Comparison of ENCODE assay signal across 8 mouse cellular contexts in the genomic region with DNA sequence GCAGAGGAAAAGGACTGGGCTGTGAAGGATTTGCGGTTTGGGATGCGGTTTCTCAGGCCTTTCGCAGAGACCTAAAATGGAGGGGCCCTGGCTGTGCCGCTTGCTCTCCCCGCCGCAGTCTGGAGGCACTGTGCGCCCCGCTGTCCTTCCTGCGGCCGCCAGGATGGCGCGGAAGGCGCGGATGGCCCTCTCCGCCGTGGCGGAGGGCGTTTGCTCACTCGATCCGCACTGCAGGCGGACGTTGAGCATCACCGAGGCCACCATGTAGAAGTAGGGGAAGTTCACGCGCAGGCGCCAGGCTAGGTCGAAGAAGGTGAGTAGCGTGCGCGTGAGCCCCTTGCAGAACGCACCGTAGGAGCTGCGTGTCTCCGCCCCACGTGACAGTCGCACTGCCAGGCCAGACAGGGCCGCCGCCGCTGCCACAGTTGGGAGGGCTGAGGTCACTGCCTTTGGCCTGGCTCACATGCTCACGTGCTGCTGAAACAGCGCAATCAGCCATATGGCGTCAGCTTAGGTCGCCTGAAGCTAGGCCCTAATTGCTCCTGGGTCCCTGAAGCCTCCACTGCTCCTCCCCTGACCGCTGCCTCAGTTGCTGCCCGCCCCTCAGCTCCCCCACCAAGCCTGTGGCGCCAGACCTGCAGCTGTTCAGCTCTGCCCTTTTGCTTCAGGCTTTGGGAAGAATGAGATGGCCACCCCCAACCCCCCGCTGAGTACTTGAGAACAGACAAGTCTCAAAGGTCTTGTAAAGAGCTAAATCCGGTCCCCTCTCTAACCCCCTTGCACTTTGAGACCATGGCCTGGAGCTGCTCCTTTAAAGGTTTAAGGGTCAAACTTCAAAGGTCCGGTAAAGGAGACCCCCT. TPM values are rescaled to one million over a fixed set of nuclear protein-coding genes. Genes with fewer than 3 reads are reported as not detected.
A peak's percentile ranks its signal among the peaks of the same experiment; 100 is the strongest.
DNase-seq lines count a peak whose midpoint lies in the region; ATAC-seq lines count a peak whose summit lies in the region.

No protein-coding gene starts in this region.

- H3K27ac ChIP-seq in intestine, embryonic 15.5 days: no peak overlapping the region
- no peak overlapping the region for H3K27ac ChIP-seq in stomach, embryonic 15.5 days

- no peak overlapping the region for H3K9ac ChIP-seq in intestine, embryonic 15.5 days
- H3K9ac ChIP-seq in stomach, embryonic 15.5 days: no peak overlapping the region

- H3K9me3 ChIP-seq in intestine, embryonic 15.5 days: no peaks in the 10 kb centered on the region
- H3K9me3 ChIP-seq in megakaryocyte, embryonic 14.5 days: peaks cover 9% of the 10 kb centered on the region
- no peaks in the 10 kb centered on the region for H3K9me3 ChIP-seq in stomach, embryonic 15.5 days

- H3K4me3 ChIP-seq in intestine, embryonic 15.5 days (replicated peaks): peak overlapping the region; percentile 26
- H3K4me3 ChIP-seq in megakaryocyte, embryonic 14.5 days (replicated peaks): peak overlapping the region; percentile 53
- H3K4me3 ChIP-seq in stomach, embryonic 15.5 days (replicated peaks): peak overlapping the region; percentile 26

- no peaks in the 10 kb centered on the region for H3K4me1 ChIP-seq in intestine, embryonic 15.5 days (replicated peaks)
- H3K4me1 ChIP-seq in megakaryocyte, embryonic 14.5 days: no peaks in the 10 kb centered on the region
- no peaks in the 10 kb centered on the region for H3K4me1 ChIP-seq in stomach, embryonic 15.5 days

- H3K36me3 ChIP-seq in intestine, embryonic 15.5 days: no peaks in the 10 kb centered on the region
- H3K36me3 ChIP-seq in megakaryocyte, embryonic 14.5 days (replicated peaks; ENCODE audit: low read length): no peaks in the 10 kb centered on the region
- H3K36me3 ChIP-seq in stomach, embryonic 15.5 days: no peaks in the 10 kb centered on the region

- WGBS in intestine, embryonic 15.5 days: 27% methylated on average over 49 of the region's 49 CpGs
- WGBS in stomach, embryonic 15.5 days: 25% methylated on average over 49 of the region's 49 CpGs

- DNase-seq in adrenal gland, postnatal 10 days: peak; percentile 62
- peak; percentile 83 for DNase-seq in embryo, embryonic 10 days (ENCODE audit: low spot score)
- DNase-seq in left cerebral cortex, adult 9 months (ENCODE audit: low spot score in 2 of 2): peak; percentile 15 to 44
- no peak for DNase-seq in B cell, adult 2 months

- peak; percentile 79 for ATAC-seq in granulocyte monocyte progenitor cell, adult 5-6 weeks (replicated peaks; ENCODE audit: poor library complexity, severe bottlenecking)
- ATAC-seq in intestine, embryonic 15.5 days: peak; percentile 82
- ATAC-seq in stomach, embryonic 15.5 days (ENCODE audit: insufficient read depth, low FRiP score, low read depth): peak; percentile 53

- H3K27me3 ChIP-seq in intestine, embryonic 15.5 days (replicated peaks): no peaks in the 10 kb centered on the region
- H3K27me3 ChIP-seq in megakaryocyte, embryonic 14.5 days (replicated peaks): peaks cover 5% of the 10 kb centered on the region
- no peaks in the 10 kb centered on the region for H3K27me3 ChIP-seq in stomach, embryonic 15.5 days (replicated peaks)

- peak overlapping the region; percentile 65 for H3K4me2 ChIP-seq in intestine, embryonic 15.5 days (replicated peaks)
- H3K4me2 ChIP-seq in stomach, embryonic 15.5 days: peak overlapping the region; percentile 60

RNA-seq across cellular contexts. Expression of a gene that starts 8.1 kb away (rescaled TPM):
- not detected for total RNA-seq in adrenal gland, postnatal 10 days (2021)
- total RNA-seq in granulocyte monocyte progenitor cell, adult 5-6 weeks (2014; fragmentation: Nextera tagmentation): not detected in 2 replicates
- total RNA-seq in granulocyte monocyte progenitor cell, adult 5-6 weeks (2017): not detected in 2 replicates
- polyA plus RNA-seq in intestine, embryonic 15.5 days (2015; fragmentation: Nextera tagmentation; extraction: Ambion mirVana): 0.10 and 0.11 TPM in 2 replicates
- not detected in 2 replicates for polyA plus RNA-seq in megakaryocyte, embryonic 14.5 days (2012; ENCODE audit: insufficient read depth, low replicate concordance)
- not detected in 2 replicates for polyA plus RNA-seq in stomach, embryonic 15.5 days (2015; fragmentation: Nextera tagmentation; extraction: Ambion mirVana)

RNA-seq across cellular contexts. Expression of a gene that starts 41.1 kb away (rescaled TPM):
- total RNA-seq in adrenal gland, postnatal 10 days (2021): not detected
- not detected in 2 replicates for total RNA-seq in granulocyte monocyte progenitor cell, adult 5-6 weeks (2014; fragmentation: Nextera tagmentation)
- total RNA-seq in granulocyte monocyte progenitor cell, adult 5-6 weeks (2017): not detected in 2 replicates
- 0.11 TPM in 1 of 2 replicates, not detected in the other for polyA plus RNA-seq in intestine, embryonic 15.5 days (2015; fragmentation: Nextera tagmentation; extraction: Ambion mirVana)
- polyA plus RNA-seq in megakaryocyte, embryonic 14.5 days (2012; ENCODE audit: insufficient read depth, low replicate concordance): not detected in 2 replicates
- not detected in 2 replicates for polyA plus RNA-seq in stomach, embryonic 15.5 days (2015; fragmentation: Nextera tagmentation; extraction: Ambion mirVana)

RNA-seq across cellular contexts. Expression of a gene that starts 46.3 kb away (rescaled TPM):
- total RNA-seq in adrenal gland, postnatal 10 days (2021): 10 to 100 TPM; 87.7 to 93.6 TPM
- 14.0 and 17.1 TPM in 2 replicates for total RNA-seq in granulocyte monocyte progenitor cell, adult 5-6 weeks (2014; fragmentation: Nextera tagmentation)
- total RNA-seq in granulocyte monocyte progenitor cell, adult 5-6 weeks (2017): 2.8 and 3.4 TPM in 2 replicates
- polyA plus RNA-seq in intestine, embryonic 15.5 days (2015; fragmentation: Nextera tagmentation; extraction: Ambion mirVana): 46.8 and 47.3 TPM in 2 replicates
- polyA plus RNA-seq in megakaryocyte, embryonic 14.5 days (2012; ENCODE audit: insufficient read depth, low replicate concordance): 4.9 and 25.8 TPM in 2 replicates
- 48.5 and 58.4 TPM in 2 replicates for polyA plus RNA-seq in stomach, embryonic 15.5 days (2015; fragmentation: Nextera tagmentation; extraction: Ambion mirVana)

RNA-seq across cellular contexts. Expression of a gene that starts 59.6 kb away (rescaled TPM):
- total RNA-seq in adrenal gland, postnatal 10 days (2021): not detected
- not detected in 2 replicates for total RNA-seq in granulocyte monocyte progenitor cell, adult 5-6 weeks (2014; fragmentation: Nextera tagmentation)
- not detected in 2 replicates for total RNA-seq in granulocyte monocyte progenitor cell, adult 5-6 weeks (2017)
- polyA plus RNA-seq in intestine, embryonic 15.5 days (2015; fragmentation: Nextera tagmentation; extraction: Ambion mirVana): not detected in 2 replicates
- not detected in 2 replicates for polyA plus RNA-seq in megakaryocyte, embryonic 14.5 days (2012; ENCODE audit: insufficient read depth, low replicate concordance)
- not detected in 2 replicates for polyA plus RNA-seq in stomach, embryonic 15.5 days (2015; fragmentation: Nextera tagmentation; extraction: Ambion mirVana)

Comparison
In these comparisons a context has a peak if more than half of its experiments do, and no peak if none do; other contexts are left out.
1. DNase-seq: peak in adrenal gland, postnatal 10 days (single experiment), embryo, embryonic 10 days (single experiment) and left cerebral cortex, adult 9 months (2 of 2); none in B cell, adult 2 months (0 of 2).
2. Peak in every context shown above with its lines, with median percentiles within 50 percentile points of each other: ATAC-seq and H3K4me3 ChIP-seq.